Mouse (Mus musculus): ENCODE data around the gene Vmn1r233. TPM values are rescaled to one million over a fixed set of nuclear protein-coding genes. Genes with fewer than 3 reads are reported as not detected.

Vmn1r233 gene
- polyA plus RNA-seq, 1 experiment, result not detected

- TF ChIP-seq CTCF (IDR thresholded peaks at IDR 0.05; ENCODE audit: extremely low read depth, insufficient read depth, low read length) (no peak), POLR2A (IDR thresholded peaks at IDR 0.05; ENCODE audit: extremely low read depth, insufficient read depth, low read length) (no peak)
- peaks cover 6% of the 10 kb centered on the region for H3K4me1 ChIP-seq (ENCODE audit: control insufficient read depth, insufficient read depth, low read length)
- peak overlapping the region; percentile 81 for H3K27ac ChIP-seq (ENCODE audit: insufficient read depth, low read length)
- peak overlapping the region; percentile 63 for H3K4me3 ChIP-seq (ENCODE audit: insufficient read depth, low read length)
These were observed 50.2 kb downstream of the Vmn1r233 start for GRCm38 (mm10) chr17:20946026-20946565.

GRCm38 (mm10) chr17:20944985-20945891, 51.0 kb downstream of the Vmn1r233 start, which contains the start of gene Ppp2r1a:
Ppp2r1a (plus strand) TSS chr17:20945311.
- Histone ChIP-seq H3K4me1 (ENCODE audit: control insufficient read depth, insufficient read depth, low read length) (peaks cover 6% of the 10 kb centered on the region), H3K27ac (ENCODE audit: insufficient read depth, low read length) (peak within 1 kb of the TSS; percentile 81), H3K4me3 (ENCODE audit: insufficient read depth, low read length) (peak within 1 kb of the TSS; percentile 63)
- TF ChIP-seq POLR2A (IDR thresholded peaks at IDR 0.05; ENCODE audit: extremely low read depth, insufficient read depth, low read length) (peak; percentile 86), CTCF (IDR thresholded peaks at IDR 0.05; ENCODE audit: extremely low read depth, insufficient read depth, low read length) (no peak)

- TF ChIP-seq CTCF (IDR thresholded peaks at IDR 0.05; ENCODE audit: extremely low read depth, insufficient read depth, low read length) (no peak), POLR2A (IDR thresholded peaks at IDR 0.05; ENCODE audit: extremely low read depth, insufficient read depth, low read length) (no peak)
- H3K4me3 ChIP-seq (ENCODE audit: insufficient read depth, low read length), result peak overlapping the region; percentile 63
- H3K4me1 ChIP-seq (ENCODE audit: control insufficient read depth, insufficient read depth, low read length), result peaks cover 6% of the 10 kb centered on the region
- no peak overlapping the region for H3K27ac ChIP-seq (ENCODE audit: insufficient read depth, low read length)
These were observed 52.0 kb downstream of the Vmn1r233 start for GRCm38 (mm10) chr17:20944226-20944625.

Other genes starting within 250 kb of the Vmn1r233 start
- gene Vmn1r228, start 210.3 kb downstream of the Vmn1r233 start, polyA plus RNA-seq (2012; rRNA removed), result not detected in 2 replicates
- not detected in 2 replicates for gene Vmn1r229, start 184.9 kb downstream of the Vmn1r233 start, polyA plus RNA-seq (2012; rRNA removed)
- not detected in 2 replicates for gene Vmn1r230, start 156.0 kb downstream of the Vmn1r233 start, polyA plus RNA-seq (2012; rRNA removed)
- not detected in 2 replicates for gene Vmn1r231, start 91.4 kb downstream of the Vmn1r233 start, polyA plus RNA-seq (2012; rRNA removed)
- gene Vmn1r232, start 76.8 kb downstream of the Vmn1r233 start, polyA plus RNA-seq (2012; rRNA removed), result not detected in 2 replicates
- 596 and 603 TPM in 2 replicates for gene Ppp2r1a, start 51.2 kb downstream of the Vmn1r233 start, polyA plus RNA-seq (2012; rRNA removed)
- 15.8 and 16.6 TPM in 2 replicates for gene Zfp160, start 12.4 kb upstream of the Vmn1r233 start, polyA plus RNA-seq (2012; rRNA removed)
- not detected in 2 replicates for gene Vmn1r234, start 229.6 kb upstream of the Vmn1r233 start, polyA plus RNA-seq (2012; rRNA removed)

Data from cortical plate, adult 2 months (tissue).